Mouse (Mus musculus) heart, embryonic 10.5 days (tissue): ENCODE data around the gene Cd79b. TPM values are rescaled to one million over a fixed set of nuclear protein-coding genes. Genes with fewer than 3 reads are reported as not detected.
"Not testable (repeated sequence)": the region's sequence is repeated elsewhere in the genome, so short reads cannot be mapped to it uniquely, and the experiment has no call there.

Source experiments
- DNase-seq: peaks from one replicate; pipeline ENCODE4 v3.0.0-alpha.2; 2017; ENCODE audit warnings: low spot score
- H3K27ac ChIP-seq: fragments of 300-500 bp; sonication (generic); 2 replicates; pipeline ENCODE4 v1.5.1; 2016; ENCODE audit warnings: mild to moderate bottlenecking
- H3K27me3 ChIP-seq: fragments of 300-500 bp; sonication (generic); 2 replicates; pipeline ENCODE4 v1.6.1; 2016; ENCODE audit warnings: mild to moderate bottlenecking; ENCODE audit not compliant: poor library complexity, insufficient read depth, severe bottlenecking
- H3K36me3 ChIP-seq: fragments of 300-500 bp; sonication (generic); 2 replicates; pipeline ENCODE4 v1.6.1; 2016; ENCODE audit warnings: mild to moderate bottlenecking, moderate library complexity
- H3K4me1 ChIP-seq: fragments of 300-500 bp; sonication (generic); 2 replicates; pipeline ENCODE4 v1.6.1; 2016; ENCODE audit warnings: mild to moderate bottlenecking
- H3K4me3 ChIP-seq: fragments of 300-500 bp; sonication (generic); 2 replicates; pipeline ENCODE4 v1.5.1; 2016; ENCODE audit warnings: mild to moderate bottlenecking, moderate library complexity
- H3K9me3 ChIP-seq: fragments of 300-500 bp; sonication (generic); 2 replicates; pipeline ENCODE4 v1.6.1; 2016; ENCODE audit warnings: mild to moderate bottlenecking, moderate library complexity
- WGBS: fragments of 180-500 bp; shearing (Covaris S2); methylation state at CpG from one replicate; pipeline ENCODE4 v1.1.7; 2016; 5-methylcytosine and 5-hydroxymethylcytosine counted together
- polyA plus RNA-seq: library from polyadenylated mRNA; unstranded; fragments of >200 nt; fragmentation: Nextera tagmentation; extraction: Ambion mirVana; gene quantifications from 2 replicates; pipeline ENCODE4 v1.2.1, GENCODE M21; 2016

Cd79b gene
- polyA plus RNA-seq, result 0.39 and 0.87 TPM in 2 replicates

GRCm38 (mm10) chr11:106314333-106314812 lies at the start of gene Cd79b:
TSS of gene Cd79b (minus strand) at chr11:106314762.
- H3K36me3 ChIP-seq, result no peaks in the 10 kb centered on the region
- H3K4me1 ChIP-seq, result peaks cover 26% of the 10 kb centered on the region
- H3K27me3 ChIP-seq, result 0 out of 2 replicates have a peak, but pooled peaks cover 4% of the 10 kb centered on the region
- H3K9me3 ChIP-seq, result no peaks in the 10 kb centered on the region
- no peak within 1 kb of the TSS for H3K4me3 ChIP-seq
- WGBS, result 63% methylated on average over 9 of the region's 9 CpGs
- H3K27ac ChIP-seq, result 0 out of 2 replicates have a peak within 1 kb of the TSS, but pooled peaks have one; percentile 7
- DNase-seq, result no peak

GRCm38 (mm10) chr11:106359350-106359749 lies 44.8 kb upstream of the Cd79b start:
- Histone ChIP-seq H3K27ac (no peak overlapping the region), H3K27me3 (0 out of 2 replicates have a peak, but pooled peaks cover 10% of the 10 kb centered on the region), H3K9me3 (no peaks in the 10 kb centered on the region), H3K36me3 (no peaks in the 10 kb centered on the region), H3K4me3 (no peak overlapping the region), H3K4me1 (peaks cover 25% of the 10 kb centered on the region)
- no peak for DNase-seq
- 23% methylated on average over 5 of the region's 5 CpGs for WGBS

GRCm38 (mm10) chr11:106355382-106356128 lies 41.0 kb upstream of the Cd79b start:
- 43% methylated on average over 19 of the region's 19 CpGs for WGBS
- no peaks in the 10 kb centered on the region for H3K36me3 ChIP-seq

GRCm38 (mm10) chr11:106354181-106354580 lies 39.6 kb upstream of the Cd79b start:
- Histone ChIP-seq H3K27ac (no peak overlapping the region), H3K9me3 (no peaks in the 10 kb centered on the region), H3K36me3 (no peaks in the 10 kb centered on the region), H3K27me3 (no peaks in the 10 kb centered on the region), H3K4me3 (no peak overlapping the region), H3K4me1 (peaks cover 25% of the 10 kb centered on the region)
- 71% methylated on average over 1 of the region's 1 CpGs for WGBS
- DNase-seq, result no peak

More at GRCm38 (mm10) chr11:106355382-106356128, 41.0 kb upstream of the Cd79b start:
- H3K9me3 ChIP-seq, result no peaks in the 10 kb centered on the region
- H3K4me1 ChIP-seq, result peaks cover 23% of the 10 kb centered on the region
- DNase-seq, result no peak
- peak overlapping the region; percentile 77 for H3K27ac ChIP-seq
- no peak overlapping the region for H3K4me3 ChIP-seq
- no peaks in the 10 kb centered on the region for H3K27me3 ChIP-seq

GRCm38 (mm10) chr11:106353188-106353587 lies 38.6 kb upstream of the Cd79b start, which contains the start of gene Scn4a:
TSS of gene Scn4a (minus strand) at chr11:106353288.
- WGBS, result 83% methylated on average over 12 of the region's 12 CpGs

GRCm38 (mm10) chr11:106351941-106352340 lies 37.4 kb upstream of the Cd79b start:
- Histone ChIP-seq H3K36me3 (no peaks in the 10 kb centered on the region), H3K27me3 (no peaks in the 10 kb centered on the region), H3K27ac (no peak overlapping the region), H3K9me3 (no peaks in the 10 kb centered on the region), H3K4me3 (no peak overlapping the region), H3K4me1 (peaks cover 26% of the 10 kb centered on the region)
- 54% methylated on average over 4 of the region's 4 CpGs for WGBS
- no peak for DNase-seq

More at GRCm38 (mm10) chr11:106353188-106353587, 38.6 kb upstream of the Cd79b start, which contains the start of gene Scn4a:
- Histone ChIP-seq H3K27me3 (no peaks in the 10 kb centered on the region), H3K9me3 (no peaks in the 10 kb centered on the region), H3K27ac (no peak within 1 kb of the TSS), H3K36me3 (no peaks in the 10 kb centered on the region), H3K4me1 (peaks cover 24% of the 10 kb centered on the region), H3K4me3 (no peak within 1 kb of the TSS)
- no peak for DNase-seq

- H3K27me3 ChIP-seq, result no peaks in the 10 kb centered on the region
- 53% methylated on average over 3 of the region's 3 CpGs for WGBS
- H3K36me3 ChIP-seq, result no peaks in the 10 kb centered on the region
- no peak for DNase-seq
- H3K9me3 ChIP-seq, result no peaks in the 10 kb centered on the region
- H3K4me1 ChIP-seq, result peaks cover 26% of the 10 kb centered on the region
- H3K4me3 ChIP-seq, result no peak overlapping the region
- H3K27ac ChIP-seq, result no peak overlapping the region
Observed at GRCm38 (mm10) chr11:106351253-106351652, 36.7 kb upstream of the Cd79b start.

GRCm38 (mm10) chr11:106350853-106351252 lies 36.3 kb upstream of the Cd79b start:
- Histone ChIP-seq H3K9me3 (no peaks in the 10 kb centered on the region), H3K36me3 (no peaks in the 10 kb centered on the region)
- 57% methylated on average over 5 of the region's 5 CpGs for WGBS

GRCm38 (mm10) chr11:106349772-106350171 lies 35.2 kb upstream of the Cd79b start:
- Histone ChIP-seq H3K27me3 (no peaks in the 10 kb centered on the region), H3K27ac (no peak overlapping the region), H3K4me1 (peaks cover 17% of the 10 kb centered on the region), H3K4me3 (no peak overlapping the region), H3K36me3 (no peaks in the 10 kb centered on the region), H3K9me3 (no peaks in the 10 kb centered on the region)
- WGBS, result 72% methylated on average over 6 of the region's 6 CpGs
- no peak for DNase-seq

More at GRCm38 (mm10) chr11:106350853-106351252, 36.3 kb upstream of the Cd79b start:
- no peak overlapping the region for H3K4me3 ChIP-seq
- DNase-seq, result no peak
- no peak overlapping the region for H3K27ac ChIP-seq
- no peaks in the 10 kb centered on the region for H3K27me3 ChIP-seq
- peaks cover 25% of the 10 kb centered on the region for H3K4me1 ChIP-seq

- Histone ChIP-seq H3K9me3 (no peaks in the 10 kb centered on the region), H3K4me1 (peaks cover 17% of the 10 kb centered on the region), H3K27me3 (no peaks in the 10 kb centered on the region), H3K36me3 (no peaks in the 10 kb centered on the region), H3K27ac (no peak overlapping the region), H3K4me3 (no peak overlapping the region)
- 58% methylated on average over 6 of the region's 6 CpGs for WGBS
- DNase-seq, result no peak
Observed at GRCm38 (mm10) chr11:106344910-106345309, 30.3 kb upstream of the Cd79b start.

- WGBS, result 72% methylated on average over 9 of the region's 9 CpGs
- DNase-seq, result no peak
- Histone ChIP-seq H3K36me3 (no peaks in the 10 kb centered on the region), H3K9me3 (no peaks in the 10 kb centered on the region), H3K4me3 (no peak overlapping the region), H3K4me1 (peaks cover 25% of the 10 kb centered on the region), H3K27ac (0 out of 2 replicates have a peak overlapping the region, but pooled peaks have one; percentile 56), H3K27me3 (0 out of 2 replicates have a peak, but pooled peaks cover 7% of the 10 kb centered on the region)
Observed at GRCm38 (mm10) chr11:106340990-106341520, 26.5 kb upstream of the Cd79b start.

- H3K27me3 ChIP-seq, H3K4me3 ChIP-seq, H3K9me3 ChIP-seq, H3K27ac ChIP-seq, H3K36me3 ChIP-seq, DNase-seq: not testable (repeated sequence)
- 83% methylated on average over 4 of the region's 4 CpGs for WGBS
- H3K4me1 ChIP-seq, result peaks cover 26% of the 10 kb centered on the region
Observed at GRCm38 (mm10) chr11:106339323-106339722, 24.8 kb upstream of the Cd79b start.

GRCm38 (mm10) chr11:106338870-106339269 lies 24.3 kb upstream of the Cd79b start:
- no peak for DNase-seq
- Histone ChIP-seq H3K9me3 (no peaks in the 10 kb centered on the region), H3K4me3 (no peak overlapping the region), H3K36me3 (no peaks in the 10 kb centered on the region), H3K27me3 (0 out of 2 replicates have a peak, but pooled peaks cover 7% of the 10 kb centered on the region), H3K27ac (no peak overlapping the region; the same call in 1 of the 2 replicates), H3K4me1 (peaks cover 30% of the 10 kb centered on the region)
- WGBS, result 74% methylated on average over 7 of the region's 7 CpGs
